Mouse (Mus musculus) testis, adult 2 months (tissue): ENCODE measurements around the gene Zfp119b. TPM values are rescaled to one million over a fixed set of nuclear protein-coding genes. Genes with fewer than 3 reads are reported as not detected.
A peak's percentile ranks its signal among the peaks of the same experiment; 100 is the strongest.

Experiments used
- H3K27ac ChIP-seq: fragments of 200-500 bp; 2 replicates; pipeline ENCODE4 v1.5.1; 2012; ENCODE audit warnings: low read depth, low read length; ENCODE audit not compliant: control insufficient read depth, insufficient read depth
- H3K27me3 ChIP-seq: fragments of 200-500 bp; 2 replicates; pipeline ENCODE4 v1.6.1; 2012; ENCODE audit warnings: mild to moderate bottlenecking, low read length, moderate library complexity; ENCODE audit not compliant: control insufficient read depth, insufficient read depth
- H3K36me3 ChIP-seq: fragments of 200-500 bp; 2 replicates; pipeline ENCODE4 v1.6.1; 2012; ENCODE audit warnings: mild to moderate bottlenecking, low read length; ENCODE audit not compliant: control insufficient read depth, insufficient read depth
- H3K4me1 ChIP-seq: fragments of 200-500 bp; 2 replicates; pipeline ENCODE4 v1.6.1; 2012; ENCODE audit warnings: low read length; ENCODE audit not compliant: control insufficient read depth, insufficient read depth
- H3K4me3 ChIP-seq: fragments of 200-500 bp; 2 replicates; pipeline ENCODE4 v1.5.1; 2012; ENCODE audit warnings: low read depth, mild to moderate bottlenecking, low read length, moderate library complexity, mixed read lengths; ENCODE audit not compliant: control insufficient read depth
- CTCF ChIP-seq: fragments of 200-500 bp; IDR thresholded peaks from 2 replicates; pipeline ENCODE4 v1.5.1; 2012; ENCODE audit warnings: low read depth, mild to moderate bottlenecking, inconsistent platforms, low read length, moderate library complexity; ENCODE audit not compliant: control insufficient read depth, insufficient read depth, insufficient replicate concordance
- POLR2A ChIP-seq: fragments of 200-500 bp; IDR thresholded peaks from 2 replicates; pipeline ENCODE4 v1.6.1; 2012; ENCODE audit warnings: low read depth, mild to moderate bottlenecking, inconsistent platforms, low read length, moderate library complexity; ENCODE audit not compliant: control insufficient read depth
- polyA plus RNA-seq: library from polyadenylated mRNA; depleted of rRNA; stranded (reverse); fragments of >200 nt; gene quantifications from 2 replicates; pipeline ENCODE4 v1.2.3, GENCODE M21; 2012; rRNA removed

The Zfp119b gene
- polyA plus RNA-seq = 0.24 and 0.48 TPM in 2 replicates

DNA sequence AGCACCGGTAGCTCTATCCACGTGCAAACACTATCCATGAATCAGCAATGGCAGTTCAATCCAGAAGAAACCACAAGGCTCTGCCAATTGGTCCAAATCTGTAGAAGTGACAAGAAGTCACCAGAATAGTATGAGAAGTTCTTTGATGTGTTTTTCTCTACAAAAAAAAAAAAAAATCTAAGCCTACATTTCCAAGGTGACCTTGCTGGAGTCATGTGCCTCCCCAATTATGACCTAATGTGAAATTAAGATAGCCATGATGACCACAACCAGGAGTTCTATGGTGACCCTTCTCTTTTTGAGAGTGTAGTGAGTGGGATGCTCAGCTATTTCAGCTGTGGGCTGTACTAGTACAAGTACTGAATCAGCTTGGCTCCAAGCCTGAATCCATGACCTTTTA, at the start of gene Zfp119b:
Zfp119b (minus strand) TSS at position 101 of the 400 bp plus-strand sequence.
- no peak for TF ChIP-seq POLR2A
- no peak for TF ChIP-seq CTCF
- Histone ChIP-seq H3K27ac (no peak within 1 kb of the TSS), H3K4me1 (no peaks in the 10 kb centered on the region; the same call in 1 of the 2 replicates), H3K27me3 (no peaks in the 10 kb centered on the region), H3K36me3 (no peaks in the 10 kb centered on the region), H3K4me3 (no peak within 1 kb of the TSS)

DNA sequence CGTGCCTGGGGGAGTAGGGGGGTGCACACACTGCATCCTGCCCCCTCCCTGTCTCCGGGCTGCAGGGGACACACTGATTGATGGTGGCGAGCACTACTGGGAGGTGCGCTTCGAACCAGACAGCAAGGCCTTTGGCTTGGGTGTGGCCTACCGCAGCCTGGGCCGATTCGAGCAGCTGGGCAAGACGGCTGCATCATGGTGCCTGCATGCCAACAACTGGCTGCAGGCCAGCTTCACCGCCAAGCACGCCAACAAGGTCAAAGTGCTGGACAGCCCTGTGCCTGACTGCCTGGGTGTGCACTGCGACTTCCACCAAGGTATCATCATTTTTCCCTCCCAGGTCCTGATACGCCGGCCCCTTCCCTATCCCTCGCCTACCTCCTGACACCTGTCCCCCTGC, 46.7 kb upstream of the Zfp119b start:
- peaks cover 2% of the 10 kb centered on the region; the same call in 1 of the 2 replicates for H3K27me3 ChIP-seq
- no peak overlapping the region for H3K4me3 ChIP-seq
- TF ChIP-seq POLR2A = no peak
- no peak for TF ChIP-seq CTCF
- peaks cover 10% of the 10 kb centered on the region for H3K4me1 ChIP-seq
- no peaks in the 10 kb centered on the region for H3K36me3 ChIP-seq
- no peak overlapping the region for H3K27ac ChIP-seq

- Histone ChIP-seq H3K27ac (no peak overlapping the region), H3K4me3 (no peak overlapping the region), H3K27me3 (no peaks in the 10 kb centered on the region), H3K4me1 (peaks cover 3% of the 10 kb centered on the region; the same call in 1 of the 2 replicates), H3K36me3 (no peaks in the 10 kb centered on the region)
- no peak for TF ChIP-seq CTCF
- TF ChIP-seq POLR2A = no peak
Measured at GRCm38 (mm10) chr17:55990278-55990898, 41.1 kb upstream of the Zfp119b start.

DNA sequence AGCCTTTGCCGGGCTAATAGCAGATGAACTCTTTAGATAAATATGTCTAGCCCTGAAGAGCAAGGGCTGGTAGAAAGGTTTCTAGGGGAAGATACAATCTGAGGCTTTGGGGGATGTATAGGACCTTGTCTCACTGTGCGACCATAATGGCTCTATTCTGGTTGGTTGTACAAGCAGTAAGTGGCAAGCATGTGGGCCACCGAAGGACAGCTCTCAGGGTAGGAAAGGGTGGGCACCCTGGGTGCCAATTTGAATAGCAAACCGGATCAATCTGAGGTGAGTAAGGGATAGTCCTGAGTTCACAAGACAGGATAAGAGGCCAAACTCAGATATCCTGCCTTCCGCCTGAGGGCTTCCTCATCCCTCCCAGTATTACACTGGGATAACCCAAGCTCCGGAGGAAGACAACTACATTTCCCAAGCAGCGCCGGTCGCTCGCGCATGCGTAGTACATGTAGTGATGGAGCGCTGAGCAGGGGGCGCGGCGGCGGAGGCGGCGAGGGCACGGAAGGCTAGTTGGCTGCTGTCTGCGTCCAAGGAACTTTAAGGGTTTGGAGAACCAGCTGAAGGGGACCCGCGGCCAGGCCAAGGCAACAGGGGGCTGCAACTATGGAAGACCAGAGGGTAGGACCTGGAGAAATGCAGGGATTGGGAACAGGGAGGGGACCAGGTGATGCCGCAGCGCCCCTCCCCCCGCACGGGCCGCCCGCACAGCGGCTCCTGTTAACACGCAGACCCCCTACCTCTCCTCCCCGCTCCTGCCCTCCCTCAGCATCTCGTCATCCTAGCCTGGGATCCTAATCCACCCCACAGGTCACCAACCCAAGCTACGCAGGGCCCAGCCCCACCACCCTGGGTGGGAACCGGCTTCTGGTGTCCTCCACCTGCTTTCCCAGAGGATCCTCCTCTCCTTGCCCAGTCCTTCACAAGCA, 37.0 kb upstream of the Zfp119b start, which contains the start of gene Fsd1:
Fsd1 (plus strand) TSS at position 480 of the 932 bp plus-strand sequence.
- TF ChIP-seq CTCF = no peak
- TF ChIP-seq POLR2A = no peak
- peaks cover 3% of the 10 kb centered on the region; the same call in 1 of the 2 replicates for H3K4me1 ChIP-seq
- H3K27ac ChIP-seq = no peak within 1 kb of the TSS

GRCm38 (mm10) chr17:55977301-55977700, 28.0 kb upstream of the Zfp119b start:
- Histone ChIP-seq H3K4me1 (no peaks in the 10 kb centered on the region; the same call in 1 of the 2 replicates), H3K27ac (no peak overlapping the region)
- TF ChIP-seq POLR2A (no peak), CTCF (no peak)

More for the DNA sequence above, 37.0 kb upstream of the Zfp119b start, which contains the start of gene Fsd1:
- H3K36me3 ChIP-seq = no peaks in the 10 kb centered on the region
- no peaks in the 10 kb centered on the region for H3K27me3 ChIP-seq
- H3K4me3 ChIP-seq = peak within 1 kb of the TSS; percentile 75

GRCm38 (mm10) chr17:55976255-55976862, 27.1 kb upstream of the Zfp119b start:
- no peak overlapping the region for H3K27ac ChIP-seq

More at GRCm38 (mm10) chr17:55977301-55977700, 28.0 kb upstream of the Zfp119b start:
- H3K4me3 ChIP-seq = no peak overlapping the region
- no peaks in the 10 kb centered on the region for H3K27me3 ChIP-seq
- no peaks in the 10 kb centered on the region for H3K36me3 ChIP-seq

DNA sequence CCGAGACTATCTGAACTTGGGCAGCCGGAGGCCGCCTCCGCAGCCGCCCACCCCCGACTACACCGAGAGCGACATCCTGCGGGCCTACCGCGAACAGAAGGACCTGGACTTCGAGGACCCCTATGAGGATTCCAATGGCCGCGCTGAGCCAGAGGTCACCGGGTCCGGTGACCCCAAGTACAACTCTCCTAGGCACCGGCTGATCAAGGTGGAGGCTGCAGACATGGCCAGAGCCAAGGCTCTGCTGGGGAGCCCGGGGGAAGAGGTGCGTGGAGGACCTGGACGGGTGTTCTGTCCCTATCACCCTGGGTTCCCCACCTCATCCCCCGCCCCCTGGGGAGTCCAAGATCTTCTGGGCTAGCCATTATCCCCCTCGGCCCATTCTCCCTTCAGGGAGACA, 22.2 kb upstream of the Zfp119b start:
- Histone ChIP-seq H3K4me1 (peaks cover 14% of the 10 kb centered on the region), H3K27me3 (no peaks in the 10 kb centered on the region), H3K36me3 (no peaks in the 10 kb centered on the region), H3K27ac (no peak overlapping the region), H3K4me3 (no peak overlapping the region)
- no peak for TF ChIP-seq POLR2A
- no peak for TF ChIP-seq CTCF

More at GRCm38 (mm10) chr17:55976255-55976862, 27.1 kb upstream of the Zfp119b start:
- Histone ChIP-seq H3K4me3 (no peak overlapping the region), H3K4me1 (peaks cover 3% of the 10 kb centered on the region; the same call in 1 of the 2 replicates), H3K36me3 (no peaks in the 10 kb centered on the region), H3K27me3 (no peaks in the 10 kb centered on the region)
- TF ChIP-seq CTCF (peak; percentile 53; the same call in 1 of the 2 replicates), POLR2A (no peak)
